Mouse (Mus musculus): Measurements from ENCODE around the gene N4bp2l1. TPM values are rescaled to one million over a fixed set of nuclear protein-coding genes. Genes with fewer than 3 reads are reported as not detected.

N4bp2l1 gene
- total and polyA plus RNA-seq, 2 experiments = 48.2 to 81.9 TPM

- no peak for DNase-seq (ENCODE audit: extremely low read depth, low read depth, low spot score)
- H3K9ac ChIP-seq (ENCODE audit: low read depth, low read length) = no peak overlapping the region
- H3K79me2 ChIP-seq (ENCODE audit: control insufficient read depth, insufficient read depth, low read length) = no peaks in the 10 kb centered on the region
- H3K27ac ChIP-seq (replicated peaks; ENCODE audit: insufficient read depth, low read depth, low read length) = no peak overlapping the region
- H3K4me3 ChIP-seq (ENCODE audit: insufficient read depth, low read depth, low read length) = no peak overlapping the region
- 96% methylated on average over 5 of the region's 5 CpGs for WGBS
- TF ChIP-seq POLR2A (IDR thresholded peaks at IDR 0.05; ENCODE audit: extremely low read depth, insufficient read depth, low read length) (no peak), CTCF (IDR thresholded peaks at IDR 0.05; ENCODE audit: low read depth, low read length) (no peak)
- 0 out of 2 replicates have a peak, but pooled peaks cover 2% of the 10 kb centered on the region for H3K36me3 ChIP-seq (ENCODE audit: control insufficient read depth, insufficient read depth, low read length)
- H3K27me3 ChIP-seq (ENCODE audit: control insufficient read depth, insufficient read depth, low read length) = no peaks in the 10 kb centered on the region
- H3K4me1 ChIP-seq (ENCODE audit: control insufficient read depth, insufficient read depth, low read length) = no peaks in the 10 kb centered on the region
Measured at GRCm38 (mm10) chr5:150560851-150561250, 36.1 kb downstream of the N4bp2l1 start.

GRCm38 (mm10) chr5:150559519-150560103 lies 37.4 kb downstream of the N4bp2l1 start:
- H3K27ac ChIP-seq (replicated peaks; ENCODE audit: insufficient read depth, low read depth, low read length) = no peak overlapping the region
- H3K9ac ChIP-seq (ENCODE audit: low read depth, low read length) = no peak overlapping the region
- H3K4me3 ChIP-seq (ENCODE audit: insufficient read depth, low read depth, low read length) = no peak overlapping the region
- no peak for DNase-seq (ENCODE audit: extremely low read depth, low read depth, low spot score)
- H3K27me3 ChIP-seq (ENCODE audit: control insufficient read depth, insufficient read depth, low read length) = no peaks in the 10 kb centered on the region
- 96% methylated on average over 6 of the region's 6 CpGs for WGBS
- 0 out of 2 replicates have a peak, but pooled peaks cover 2% of the 10 kb centered on the region for H3K36me3 ChIP-seq (ENCODE audit: control insufficient read depth, insufficient read depth, low read length)
- no peaks in the 10 kb centered on the region for H3K79me2 ChIP-seq (ENCODE audit: control insufficient read depth, insufficient read depth, low read length)
- TF ChIP-seq POLR2A (IDR thresholded peaks at IDR 0.05; ENCODE audit: extremely low read depth, insufficient read depth, low read length) (no peak), CTCF (IDR thresholded peaks at IDR 0.05; ENCODE audit: low read depth, low read length) (no peak)
- H3K4me1 ChIP-seq (ENCODE audit: control insufficient read depth, insufficient read depth, low read length) = no peaks in the 10 kb centered on the region

GRCm38 (mm10) chr5:150551637-150552036 lies 45.4 kb downstream of the N4bp2l1 start:
- Histone ChIP-seq H3K36me3 (ENCODE audit: control insufficient read depth, insufficient read depth, low read length) (peaks cover 3% of the 10 kb centered on the region; the same call in 1 of the 2 replicates), H3K27me3 (ENCODE audit: control insufficient read depth, insufficient read depth, low read length) (no peaks in the 10 kb centered on the region), H3K9ac (ENCODE audit: low read depth, low read length) (no peak overlapping the region), H3K4me1 (ENCODE audit: control insufficient read depth, insufficient read depth, low read length) (no peaks in the 10 kb centered on the region), H3K27ac (replicated peaks; ENCODE audit: insufficient read depth, low read depth, low read length) (no peak overlapping the region), H3K4me3 (ENCODE audit: insufficient read depth, low read depth, low read length) (no peak overlapping the region), H3K79me2 (ENCODE audit: control insufficient read depth, insufficient read depth, low read length) (no peaks in the 10 kb centered on the region)
- DNase-seq (ENCODE audit: extremely low read depth, low read depth, low spot score) = no peak
- no peak for TF ChIP-seq POLR2A (IDR thresholded peaks at IDR 0.05; ENCODE audit: extremely low read depth, insufficient read depth, low read length)
- no peak for TF ChIP-seq CTCF (IDR thresholded peaks at IDR 0.05; ENCODE audit: low read depth, low read length)
- 82% methylated on average over 3 of the region's 3 CpGs for WGBS

- no peaks in the 10 kb centered on the region; the same call in 1 of the 2 replicates for H3K4me1 ChIP-seq (ENCODE audit: control insufficient read depth, insufficient read depth, low read length)
- no peak for TF ChIP-seq CTCF (IDR thresholded peaks at IDR 0.05; ENCODE audit: low read depth, low read length)
- no peak for TF ChIP-seq POLR2A (IDR thresholded peaks at IDR 0.05; ENCODE audit: extremely low read depth, insufficient read depth, low read length)
- no peak overlapping the region for H3K4me3 ChIP-seq (ENCODE audit: insufficient read depth, low read depth, low read length)
- no peaks in the 10 kb centered on the region for H3K27me3 ChIP-seq (ENCODE audit: control insufficient read depth, insufficient read depth, low read length)
- H3K9ac ChIP-seq (ENCODE audit: low read depth, low read length) = no peak overlapping the region
- DNase-seq (ENCODE audit: extremely low read depth, low read depth, low spot score) = peak; percentile 50
- 24% methylated on average over 2 of the region's 2 CpGs for WGBS
- H3K79me2 ChIP-seq (ENCODE audit: control insufficient read depth, insufficient read depth, low read length) = no peaks in the 10 kb centered on the region
- H3K27ac ChIP-seq (replicated peaks; ENCODE audit: insufficient read depth, low read depth, low read length) = no peak overlapping the region
- H3K36me3 ChIP-seq (ENCODE audit: control insufficient read depth, insufficient read depth, low read length) = peaks cover 5% of the 10 kb centered on the region; the same call in 1 of the 2 replicates
Measured at GRCm38 (mm10) chr5:150543184-150543583, 53.8 kb downstream of the N4bp2l1 start.

- Histone ChIP-seq H3K27me3 (ENCODE audit: control insufficient read depth, insufficient read depth, low read length) (no peaks in the 10 kb centered on the region), H3K27ac (replicated peaks; ENCODE audit: insufficient read depth, low read depth, low read length) (no peak overlapping the region), H3K36me3 (ENCODE audit: control insufficient read depth, insufficient read depth, low read length) (peaks cover 5% of the 10 kb centered on the region; the same call in 1 of the 2 replicates), H3K4me3 (ENCODE audit: insufficient read depth, low read depth, low read length) (no peak overlapping the region), H3K4me1 (ENCODE audit: control insufficient read depth, insufficient read depth, low read length) (no peaks in the 10 kb centered on the region; the same call in 1 of the 2 replicates), H3K79me2 (ENCODE audit: control insufficient read depth, insufficient read depth, low read length) (no peaks in the 10 kb centered on the region), H3K9ac (ENCODE audit: low read depth, low read length) (no peak overlapping the region)
- no peak for DNase-seq (ENCODE audit: extremely low read depth, low read depth, low spot score)
- TF ChIP-seq CTCF (IDR thresholded peaks at IDR 0.05; ENCODE audit: low read depth, low read length) (no peak), POLR2A (IDR thresholded peaks at IDR 0.05; ENCODE audit: extremely low read depth, insufficient read depth, low read length) (no peak)
- 96% methylated on average over 1 of the region's 1 CpGs for WGBS
Measured at GRCm38 (mm10) chr5:150541302-150541701, 55.7 kb downstream of the N4bp2l1 start.

GRCm38 (mm10) chr5:150525239-150525638 lies 71.7 kb downstream of the N4bp2l1 start:
- DNase-seq (ENCODE audit: extremely low read depth, low read depth, low spot score) = no peak
- H3K79me2 ChIP-seq (ENCODE audit: control insufficient read depth, insufficient read depth, low read length) = no peaks in the 10 kb centered on the region
- H3K27ac ChIP-seq (replicated peaks; ENCODE audit: insufficient read depth, low read depth, low read length) = no peak overlapping the region
- no peaks in the 10 kb centered on the region for H3K36me3 ChIP-seq (ENCODE audit: control insufficient read depth, insufficient read depth, low read length)
- H3K27me3 ChIP-seq (ENCODE audit: control insufficient read depth, insufficient read depth, low read length) = no peaks in the 10 kb centered on the region
- no peak overlapping the region for H3K4me3 ChIP-seq (ENCODE audit: insufficient read depth, low read depth, low read length)
- 91% methylated on average over 2 of the region's 2 CpGs for WGBS
- TF ChIP-seq POLR2A (IDR thresholded peaks at IDR 0.05; ENCODE audit: extremely low read depth, insufficient read depth, low read length) = no peak
- TF ChIP-seq CTCF (IDR thresholded peaks at IDR 0.05; ENCODE audit: low read depth, low read length) = no peak
- no peaks in the 10 kb centered on the region for H3K4me1 ChIP-seq (ENCODE audit: control insufficient read depth, insufficient read depth, low read length)
- no peak overlapping the region for H3K9ac ChIP-seq (ENCODE audit: low read depth, low read length)
